Mouse (Mus musculus): Measurements from ENCODE around the gene Med9.

GRCm38 (mm10) chr11:59918014-59918413 lies 30.0 kb upstream of the Med9 start:
- TF ChIP-seq POLR2A (IDR thresholded peaks at IDR 0.05; ENCODE audit: borderline replicate concordance, insufficient read depth, low read length), result no peak
- TF ChIP-seq CTCF (IDR thresholded peaks at IDR 0.05; ENCODE audit: borderline replicate concordance, insufficient read depth, low read depth, low read length), result no peak
